Mouse (Mus musculus) E14TG2a.4 (cell line): ENCODE measurements at regions not wholly inside any gene's neighbourhood (a gene's known extent, or its start where the extent isn't known, plus 50 kb on each side); places are given as distances from the start of the nearest gene placed in this dataset.

ENCODE experiments used
- CTCF ChIP-seq: conservative IDR thresholded peaks from 2 replicates; pipeline ENCODE4 v1.5.1; 2014; ENCODE audit warnings: low read length
- NANOG ChIP-seq: IDR thresholded peaks from 2 replicates; pipeline ENCODE4 v1.6.1; 2014; ENCODE audit warnings: borderline replicate concordance, low read length, mixed read lengths

DNA sequence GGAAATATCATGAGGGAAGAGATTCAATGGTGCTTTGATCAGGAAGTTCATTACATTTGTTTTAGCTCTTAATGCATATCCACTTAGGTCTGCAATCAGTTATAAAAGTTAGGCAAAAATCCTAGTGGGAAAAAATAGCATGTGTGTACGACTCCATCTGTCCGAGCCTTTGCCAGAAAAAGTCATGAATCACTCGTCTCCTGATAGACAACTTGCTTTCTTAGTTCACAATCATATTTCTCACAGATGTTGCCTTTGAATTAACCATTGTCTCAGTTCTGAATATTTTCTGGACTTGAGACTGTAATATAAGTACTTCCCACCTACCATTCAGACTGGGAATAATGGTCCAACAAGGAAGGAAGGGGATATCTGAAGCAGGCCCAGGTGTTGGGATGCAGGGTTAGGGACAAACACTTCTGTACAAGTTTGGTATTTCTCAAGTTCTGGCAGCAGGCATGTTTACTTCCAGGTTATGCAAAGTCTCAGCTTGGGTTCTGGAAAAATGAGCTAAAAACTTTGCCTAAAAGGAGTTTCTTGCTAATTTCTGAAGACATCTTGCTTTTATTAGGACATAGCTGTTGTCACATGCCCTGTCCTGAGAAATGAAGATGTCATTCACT is 98.4 kb upstream of the Col8a1 start:
- TF ChIP-seq CTCF (no peak), NANOG (no peak)
